Mouse (Mus musculus) heart, postnatal 0 days (tissue): Measurements from ENCODE around the gene Sst. TPM values are rescaled to one million over a fixed set of nuclear protein-coding genes. Genes with fewer than 3 reads are reported as not detected.
"Not testable (repeated sequence)": the region's sequence is repeated elsewhere in the genome, so short reads cannot be mapped to it uniquely, and the experiment has no call there.

Source experiments
- ATAC-seq: fragments of 200-750 bp; cut with Nextera tagmentation; 2 replicates; pipeline ENCODE4 v1.8.0; 2017; ENCODE audit warnings: low read depth, moderate number of reproducible peaks, moderate library complexity; ENCODE audit not compliant: insufficient read depth
- DNase-seq: peaks from one replicate; pipeline ENCODE4 v3.0.0-alpha.2; 2016; ENCODE audit warnings: low spot score
- H3K27ac ChIP-seq: fragments of 300-500 bp; sonication (generic); 2 replicates; pipeline ENCODE4 v1.5.1; 2014; ENCODE audit warnings: low read depth, mild to moderate bottlenecking
- H3K27me3 ChIP-seq: fragments of 300-500 bp; sonication (generic); 2 replicates; pipeline ENCODE4 v1.6.1; 2014; ENCODE audit warnings: low read length, mixed read lengths; ENCODE audit not compliant: control insufficient read depth, insufficient read depth
- H3K36me3 ChIP-seq: fragments of 300-500 bp; sonication (generic); replicated peaks from 2 replicates; pipeline ENCODE4 v1.6.1; 2014; ENCODE audit warnings: low read length, mixed read lengths; ENCODE audit not compliant: control insufficient read depth, insufficient read depth
- H3K4me1 ChIP-seq: fragments of 300-500 bp; sonication (generic); 2 replicates; pipeline ENCODE4 v1.6.1; 2014; ENCODE audit warnings: antibody characterized with exemption; ENCODE audit not compliant: control insufficient read depth, insufficient read depth
- H3K4me2 ChIP-seq: fragments of 300-500 bp; sonication (generic); 2 replicates; pipeline ENCODE4 v1.6.1; 2014; ENCODE audit warnings: low read depth, mild to moderate bottlenecking, low read length, moderate library complexity
- H3K4me3 ChIP-seq: fragments of 300-500 bp; sonication (generic); 2 replicates; pipeline ENCODE4 v1.5.1; 2014; ENCODE audit warnings: low read depth, low read length
- H3K9ac ChIP-seq: fragments of 300-500 bp; sonication (generic); replicated peaks from 2 replicates; pipeline ENCODE4 v1.6.1; 2014; ENCODE audit warnings: low read depth, low read length, mixed read lengths
- H3K9me3 ChIP-seq: fragments of 300-500 bp; sonication (generic); replicated peaks from 2 replicates; pipeline ENCODE4 v1.6.1; 2016; ENCODE audit warnings: low read length; ENCODE audit not compliant: control insufficient read depth
- CTCF ChIP-seq: IDR thresholded peaks from 2 replicates; pipeline ENCODE4 v1.5.1; 2016; ENCODE audit warnings: antibody characterized with exemption, control low read depth, low read depth
- EP300 ChIP-seq: IDR thresholded peaks from 2 replicates; pipeline ENCODE4 v1.6.1; 2016; ENCODE audit warnings: antibody characterized with exemption, low read depth
- WGBS: fragments of 180-500 bp; shearing (Covaris S2); extraction: QIAGEN DNeasy Blood & Tissue Kit; methylation state at CpG from one replicate; pipeline ENCODE4 v1.1.7; 2014; 5-methylcytosine and 5-hydroxymethylcytosine counted together
- polyA plus RNA-seq: library from polyadenylated mRNA; unstranded; fragments of >200 nt; fragmentation: Nextera tagmentation; extraction: Ambion mirVana; gene quantifications from 2 replicates; pipeline ENCODE4 v1.2.1, GENCODE M21; 2015
- total RNA-seq: library from RNA; depleted of rRNA; stranded (reverse); fragments of >200 nt; gene quantifications from 2 replicates; pipeline ENCODE4 v1.2.3, GENCODE M21; 2014; ENCODE audit warnings: low replicate concordance

The Sst gene
- total and polyA plus RNA-seq, 2 experiments from 2014 or later: not detected

- H3K4me2 ChIP-seq, DNase-seq: not testable (repeated sequence)
These were observed 15.8 kb upstream of the Sst start for GRCm38 (mm10) chr16:23906586-23906985.

GRCm38 (mm10) chr16:23901411-23901810 is 10.7 kb upstream of the Sst start:
- H3K27ac ChIP-seq: no peak overlapping the region
- H3K4me3 ChIP-seq: no peak overlapping the region
- no peaks in the 10 kb centered on the region for H3K9me3 ChIP-seq
- WGBS: 84% methylated on average over 7 of the region's 7 CpGs
- peaks cover 4% of the 10 kb centered on the region; the same call in 1 of the 2 replicates for H3K27me3 ChIP-seq
- H3K36me3 ChIP-seq: no peaks in the 10 kb centered on the region
- no peak overlapping the region for H3K4me2 ChIP-seq
- TF ChIP-seq EP300: no peak
- TF ChIP-seq CTCF: no peak
- DNase-seq (no peak), ATAC-seq (no peak)
- peaks cover 4% of the 10 kb centered on the region; the same call in 1 of the 2 replicates for H3K4me1 ChIP-seq
- no peak overlapping the region for H3K9ac ChIP-seq

More at GRCm38 (mm10) chr16:23906586-23906985, 15.8 kb upstream of the Sst start:
- 71% methylated on average over 3 of the region's 3 CpGs for WGBS
- not testable (repeated sequence) for H3K4me1 ChIP-seq, H3K4me3 ChIP-seq, H3K27ac ChIP-seq, H3K9me3 ChIP-seq, ATAC-seq, H3K36me3 ChIP-seq, H3K27me3 ChIP-seq, H3K9ac ChIP-seq

GRCm38 (mm10) chr16:23900061-23900460 is 9.3 kb upstream of the Sst start:
- 67% methylated on average over 4 of the region's 4 CpGs for WGBS
- Histone ChIP-seq H3K9me3 (no peaks in the 10 kb centered on the region), H3K36me3 (no peaks in the 10 kb centered on the region), H3K27ac (no peak overlapping the region), H3K4me2 (no peak overlapping the region), H3K27me3 (peaks cover 4% of the 10 kb centered on the region; the same call in 1 of the 2 replicates), H3K4me1 (peaks cover 4% of the 10 kb centered on the region; the same call in 1 of the 2 replicates), H3K4me3 (no peak overlapping the region), H3K9ac (no peak overlapping the region)
- no peak for DNase-seq
- TF ChIP-seq CTCF (no peak), EP300 (no peak)
- ATAC-seq: no peak

- no peak overlapping the region for H3K9ac ChIP-seq
- H3K4me3 ChIP-seq: no peak overlapping the region
- H3K27ac ChIP-seq: no peak overlapping the region
- no peaks in the 10 kb centered on the region for H3K36me3 ChIP-seq
- no peak for TF ChIP-seq EP300
- peak; percentile 79 for TF ChIP-seq CTCF
- ATAC-seq (no peak), DNase-seq (peak; percentile 76)
- WGBS: 8% methylated on average over 12 of the region's 12 CpGs
- H3K4me2 ChIP-seq: peak overlapping the region; percentile 59
- peaks cover 4% of the 10 kb centered on the region; the same call in 1 of the 2 replicates for H3K4me1 ChIP-seq
- no peaks in the 10 kb centered on the region for H3K9me3 ChIP-seq
- H3K27me3 ChIP-seq: peaks cover 4% of the 10 kb centered on the region; the same call in 1 of the 2 replicates
These were observed 8.1 kb upstream of the Sst start for GRCm38 (mm10) chr16:23898840-23899239.

- ATAC-seq (peak; percentile 55; the same call in 1 of the 2 replicates), DNase-seq (peak; percentile 51)
- Histone ChIP-seq H3K4me1 (peaks cover 4% of the 10 kb centered on the region; the same call in 1 of the 2 replicates), H3K4me3 (peak overlapping the region; percentile 22), H3K27me3 (peaks cover 4% of the 10 kb centered on the region; the same call in 1 of the 2 replicates), H3K27ac (no peak overlapping the region), H3K36me3 (no peaks in the 10 kb centered on the region), H3K9me3 (no peaks in the 10 kb centered on the region), H3K9ac (no peak overlapping the region), H3K4me2 (peak overlapping the region; percentile 59)
- 5% methylated on average over 15 of the region's 15 CpGs for WGBS
- TF ChIP-seq CTCF (peak; percentile 72), EP300 (no peak)
These were observed 7.3 kb upstream of the Sst start for GRCm38 (mm10) chr16:23897984-23898586.

- Histone ChIP-seq H3K4me2 (peak overlapping the region; percentile 59; the same call in 1 of the 2 replicates), H3K9me3 (no peaks in the 10 kb centered on the region), H3K4me1 (peaks cover 4% of the 10 kb centered on the region; the same call in 1 of the 2 replicates), H3K27me3 (peaks cover 7% of the 10 kb centered on the region; the same call in 1 of the 2 replicates), H3K9ac (no peak overlapping the region), H3K4me3 (no peak overlapping the region; the same call in 1 of the 2 replicates), H3K36me3 (no peaks in the 10 kb centered on the region), H3K27ac (no peak overlapping the region)
- ATAC-seq (no peak), DNase-seq (no peak)
- no peak for TF ChIP-seq CTCF
- no peak for TF ChIP-seq EP300
- WGBS: 25% methylated on average over 5 of the region's 5 CpGs
These were observed 6.7 kb upstream of the Sst start for GRCm38 (mm10) chr16:23897486-23897885.
